Mouse (Mus musculus) left cerebral cortex, postnatal 14 days (tissue): ENCODE data around the gene Olfr675. TPM values are rescaled to one million over a fixed set of nuclear protein-coding genes. Genes with fewer than 3 reads are reported as not detected.
"Not testable (repeated sequence)": the region's sequence is repeated elsewhere in the genome, so short reads cannot be mapped to it uniquely, and the experiment has no call there.

Experiments
- DNase-seq, 2 experiments: peaks; one replicate each; pipeline ENCODE4 v3.0.0; 2021 to 2022; ENCODE audit warnings: low spot score in 2 of 2, mixed read lengths in 1 of 2
- intact Hi-C: fragments of 180-260 bp; cut with DNase I; formaldehyde crosslinking; loops from one replicate; pipeline ENCODE4 v1.15.1; 2025
- long read RNA-seq, 2 experiments: library from polyadenylated mRNA; stranded (forward); transcript quantifications; one replicate each; pipeline ENCODE4 v2.0.0; 2021
- total RNA-seq, 2 experiments: library from RNA; stranded (reverse); gene quantifications; 2 replicates each; pipeline ENCODE4 v1.2.3; 2021

Olfr675 gene
- total RNA-seq = not detected
- long read RNA-seq, experiment 1 = 0 reads
- long read RNA-seq, experiment 2 = 0 reads

- DNase-seq = no peak
- intact Hi-C loops = no loop called here
These were observed at the start of gene Olfr675 for GRCm38 (mm10) chr7:105028360-105028759. TSS of gene Olfr675 (minus strand) at chr7:105028460.

- intact Hi-C loops = no loop called here
- no peak for DNase-seq
These were observed 35.9 kb upstream of the Olfr675 start, which contains the start of gene Olfr678 for GRCm38 (mm10) chr7:105064175-105064574. TSS of gene Olfr678 (plus strand) at chr7:105064475.

GRCm38 (mm10) chr7:105058951-105059350 is 30.7 kb upstream of the Olfr675 start:
- DNase-seq = no peak
- intact Hi-C loops = no loop called here

GRCm38 (mm10) chr7:105033836-105034235 is 5.6 kb upstream of the Olfr675 start:
- intact Hi-C loops = not testable (repeated sequence)

GRCm38 (mm10) chr7:105032398-105032797 is 4.1 kb upstream of the Olfr675 start, which contains the start of gene Olfr676:
TSS of gene Olfr676 (plus strand) at chr7:105032698.
- no peak for DNase-seq
- intact Hi-C loops = no loop called here

More at GRCm38 (mm10) chr7:105033836-105034235, 5.6 kb upstream of the Olfr675 start:
- peak in 1 of 2 experiments; percentile 2 for DNase-seq

- DNase-seq = peak in 1 of 2 experiments; percentile 2
- intact Hi-C loops = no loop called here
These were observed 5.7 kb downstream of the Olfr675 start for GRCm38 (mm10) chr7:105022530-105022929.

- no peak for DNase-seq
- intact Hi-C loops = no loop called here
These were observed 26.3 kb downstream of the Olfr675 start, which contains the start of gene Olfr672 for GRCm38 (mm10) chr7:105001929-105002328. TSS of gene Olfr672 (minus strand) at chr7:105002029.

GRCm38 (mm10) chr7:104979026-104979425 is 49.2 kb downstream of the Olfr675 start, which contains the start of gene Olfr671:
TSS of gene Olfr671 (minus strand) at chr7:104979126.
- DNase-seq = no peak
- intact Hi-C loops = no loop called here

- DNase-seq = peak in 1 of 2 experiments; percentile 3
- intact Hi-C loops = not testable (repeated sequence)
These were observed 55.8 kb downstream of the Olfr675 start for GRCm38 (mm10) chr7:104972507-104972906.

Other genes with a start within 250 kb of the Olfr675 start
- not detected for gene Usp17lb, start 185.9 kb downstream of the Olfr675 start, total RNA-seq
- gene Usp17la, start 171.5 kb downstream of the Olfr675 start, total RNA-seq = not detected
- not detected for gene Olfr665, start 150.4 kb downstream of the Olfr675 start, total RNA-seq
- not detected for gene Olfr666, start 132.5 kb downstream of the Olfr675 start, total RNA-seq
- gene Olfr667, start 107.0 kb downstream of the Olfr675 start, total RNA-seq = not detected
- gene Olfr668, start 100.4 kb downstream of the Olfr675 start, total RNA-seq = not detected
- gene Olfr669, start 94.2 kb downstream of the Olfr675 start, total RNA-seq = not detected
- not detected for gene Olfr670, start 65.8 kb downstream of the Olfr675 start, total RNA-seq
- not detected for gene Olfr671, start 49.3 kb downstream of the Olfr675 start, total RNA-seq
- gene Olfr672, start 26.4 kb downstream of the Olfr675 start, total RNA-seq = not detected
- gene Olfr676, start 4.2 kb upstream of the Olfr675 start, total RNA-seq = not detected
- not detected for gene Olfr677, start 22.9 kb upstream of the Olfr675 start, total RNA-seq
- not detected for gene Olfr678, start 36.0 kb upstream of the Olfr675 start, total RNA-seq
- not detected for gene Olfr679, start 52.7 kb upstream of the Olfr675 start, total RNA-seq
- gene Olfr680-ps1, start 64.4 kb upstream of the Olfr675 start, total RNA-seq = not detected
- not detected for gene Olfr681, start 88.4 kb upstream of the Olfr675 start, total RNA-seq
- not detected for gene Olfr683, start 118.6 kb upstream of the Olfr675 start, total RNA-seq
- gene Olfr684, start 135.2 kb upstream of the Olfr675 start, total RNA-seq = not detected
- not detected for gene Olfr685, start 157.6 kb upstream of the Olfr675 start, total RNA-seq
- not detected for gene Olfr686, start 179.0 kb upstream of the Olfr675 start, total RNA-seq